Comparison of ENCODE assay signal across 14 mouse cellular contexts in the genomic region with DNA sequence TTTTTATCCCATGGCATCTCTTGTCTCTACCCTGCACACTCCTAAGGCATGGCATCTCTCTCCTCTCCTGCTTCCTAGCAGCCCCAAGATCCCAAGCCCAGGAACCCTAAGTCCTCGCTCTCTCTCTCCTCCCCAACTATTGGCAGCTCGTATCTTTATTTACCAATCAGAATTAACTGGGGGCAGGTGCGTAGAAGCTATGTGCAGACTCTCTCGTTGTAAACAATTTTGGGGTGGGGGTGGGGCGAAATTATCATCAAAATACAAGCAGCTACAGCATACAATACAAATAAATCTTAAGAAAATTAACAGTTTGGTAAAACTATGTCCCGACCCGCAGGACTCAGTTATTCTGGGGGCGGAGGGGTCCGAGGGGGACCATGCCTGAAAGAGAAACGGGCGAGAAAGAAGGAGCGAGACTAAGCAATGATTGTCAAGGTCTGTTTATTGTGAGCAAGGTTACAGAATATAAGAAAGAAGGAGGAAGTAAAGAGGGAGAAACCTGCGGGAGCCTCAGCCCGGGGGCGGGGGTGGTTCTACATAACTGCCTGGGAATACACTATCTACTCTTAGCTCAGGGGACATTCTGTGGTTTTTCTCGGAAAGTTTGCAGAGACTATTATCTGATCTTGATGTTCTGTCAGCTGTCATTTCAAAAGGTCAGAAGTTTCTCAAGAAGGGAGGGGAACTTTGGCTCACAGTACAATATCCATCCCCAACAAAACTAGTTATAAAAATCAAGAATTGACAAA. TPM values are rescaled to one million over a fixed set of nuclear protein-coding genes. Genes with fewer than 3 reads are reported as not detected.
DNase-seq lines count a peak whose midpoint lies in the region; ATAC-seq and TF ChIP-seq lines count a peak whose summit lies in the region.
"Had no signal": no experiment of that assay in that cellular context is flagged by ENCODE, and none has a peak within 500 bp of the region (broad histone marks: within the 10 kb centered on the region; RNA-seq: fewer than 3 reads in every experiment).

No protein-coding gene starts in this region.

- no peak for TF ChIP-seq POLR2A in testis, adult 2 months (IDR thresholded peaks at IDR 0.05; ENCODE audit: control insufficient read depth, low read depth, low read length)
- no peak for TF ChIP-seq POLR2A in small intestine, adult 2 months (IDR thresholded peaks at IDR 0.05; ENCODE audit: low read depth, low read length)

- WGBS in liver, embryonic 12.5 days (ENCODE audit: insufficient replicate concordance): 33% methylated on average over 16 of the region's 16 CpGs
- WGBS in small intestine, adult 2 months: 53% methylated on average over 16 of the region's 16 CpGs

- H3K9ac ChIP-seq in liver, embryonic 12.5 days: peak overlapping the region; percentile 35; the same call in 1 of the 2 replicates
- H3K9ac ChIP-seq: forebrain, embryonic 15.5 days; heart, embryonic 15.5 days; limb, embryonic 12.5 days had no signal

- TF ChIP-seq CTCF in testis, adult 2 months (IDR thresholded peaks at IDR 0.05; ENCODE audit: control insufficient read depth, insufficient read depth, insufficient replicate concordance, low read depth, low read length): no peak
- no peak for TF ChIP-seq CTCF in small intestine, adult 2 months (IDR thresholded peaks at IDR 0.05; ENCODE audit: extremely low read depth, insufficient read length, insufficient replicate concordance, low read depth, low read length)
- TF ChIP-seq CTCF in layer of hippocampus, adult 2 months (conservative IDR thresholded peaks at IDR 0.05): no peak

- ATAC-seq in liver, embryonic 12.5 days: peak; percentile 86
- ATAC-seq: forebrain, embryonic 15.5 days had no signal

- no peaks in the 10 kb centered on the region for H3K27me3 ChIP-seq in testis, adult 2 months (ENCODE audit: control insufficient read depth, insufficient read depth, low read length)
- H3K27me3 ChIP-seq in liver, embryonic 12.5 days (replicated peaks): no peaks in the 10 kb centered on the region
- no peaks in the 10 kb centered on the region for H3K27me3 ChIP-seq in small intestine, adult 2 months (ENCODE audit: control insufficient read depth, insufficient read depth, low read length)
- H3K27me3 ChIP-seq: forebrain, embryonic 15.5 days; heart, embryonic 15.5 days; limb, embryonic 12.5 days had no signal

- peak overlapping the region; percentile 67 for H3K4me2 ChIP-seq in liver, embryonic 12.5 days
- H3K4me2 ChIP-seq: forebrain, embryonic 15.5 days; heart, embryonic 15.5 days; limb, embryonic 12.5 days had no signal

- peaks cover 3% of the 10 kb centered on the region for H3K4me1 ChIP-seq in testis, adult 2 months (ENCODE audit: control insufficient read depth, insufficient read depth, low read length)
- peaks cover 42% of the 10 kb centered on the region for H3K4me1 ChIP-seq in liver, embryonic 12.5 days
- H3K4me1 ChIP-seq in small intestine, adult 2 months (ENCODE audit: control insufficient read depth, insufficient read depth, insufficient read length, low read length): peaks cover 2% of the 10 kb centered on the region; the same call in 1 of the 2 replicates
- H3K4me1 ChIP-seq: forebrain, embryonic 15.5 days; heart, embryonic 15.5 days; limb, embryonic 12.5 days had no signal

- no peak for DNase-seq in testis, postnatal 10 days (ENCODE audit: low spot score)
- DNase-seq in layer of hippocampus, adult 2 months (ENCODE audit: low spot score in 2 of 2): no peak
- DNase-seq in cerebellum, adult 11-12 months: no peak
- DNase-seq in layer of hippocampus, postnatal 10 days (ENCODE audit: low spot score in 2 of 2): no peak
- DNase-seq in adrenal gland, postnatal 25 days: no peak
- DNase-seq: right cerebral cortex, postnatal 25 days had no signal

- H3K27ac ChIP-seq in testis, adult 2 months (ENCODE audit: control insufficient read depth, insufficient read depth, low read depth, low read length): no peak overlapping the region
- H3K27ac ChIP-seq in liver, embryonic 12.5 days: peak overlapping the region; percentile 80
- 0 out of 2 replicates have a peak overlapping the region, but pooled peaks have one; percentile 47 for H3K27ac ChIP-seq in small intestine, adult 2 months (ENCODE audit: insufficient read depth, low read depth, low read length)
- no peak overlapping the region for H3K27ac ChIP-seq in layer of hippocampus, adult 2 months
- H3K27ac ChIP-seq: forebrain, embryonic 15.5 days; heart, embryonic 15.5 days; limb, embryonic 12.5 days had no signal

- peak overlapping the region; percentile 12 for H3K4me3 ChIP-seq in testis, adult 2 months (ENCODE audit: control insufficient read depth, low read depth, low read length)
- peak overlapping the region; percentile 46 for H3K4me3 ChIP-seq in liver, embryonic 12.5 days
- H3K4me3 ChIP-seq in small intestine, adult 2 months (ENCODE audit: low read depth, low read length): no peak overlapping the region
- H3K4me3 ChIP-seq in layer of hippocampus, adult 2 months: no peak overlapping the region
- H3K4me3 ChIP-seq: forebrain, embryonic 15.5 days; heart, embryonic 15.5 days; limb, embryonic 12.5 days had no signal

- no peaks in the 10 kb centered on the region for H3K36me3 ChIP-seq in testis, adult 2 months (ENCODE audit: control insufficient read depth, insufficient read depth, low read length)
- no peaks in the 10 kb centered on the region for H3K36me3 ChIP-seq in liver, embryonic 12.5 days
- H3K36me3 ChIP-seq in small intestine, adult 2 months (ENCODE audit: control insufficient read depth, insufficient read depth, low read length): no peaks in the 10 kb centered on the region
- H3K36me3 ChIP-seq: forebrain, embryonic 15.5 days; heart, embryonic 15.5 days; limb, embryonic 12.5 days had no signal

- H3K9me3 ChIP-seq in liver, embryonic 12.5 days (replicated peaks): no peaks in the 10 kb centered on the region
- H3K9me3 ChIP-seq: forebrain, embryonic 15.5 days; heart, embryonic 15.5 days; limb, embryonic 12.5 days had no signal

RNA-seq across cellular contexts. Expression of a gene that starts 16.0 kb away (rescaled TPM):
- polyA plus RNA-seq in testis, adult 2 months (2012; rRNA removed): 0.96 TPM in 1 of 2 replicates, not detected in the other
- not detected in 2 replicates for polyA plus RNA-seq in liver, embryonic 12.5 days (2016; fragmentation: Nextera tagmentation; extraction: Ambion mirVana)
- polyA plus RNA-seq in small intestine, adult 2 months (2012; rRNA removed): 0.08 TPM in 1 of 2 replicates, not detected in the other
- total RNA-seq in layer of hippocampus, adult 2 months (2021): not detected
- not detected for total RNA-seq in layer of hippocampus, postnatal 10 days (2021)
- not detected in 2 replicates for total RNA-seq in adrenal gland, postnatal 25 days (2021)
- polyA plus RNA-seq: cortical plate, adult 2 months; forebrain, embryonic 15.5 days; kidney, embryonic 16.5 days; limb, embryonic 12.5 days had no signal

RNA-seq across cellular contexts. Expression of a gene that starts 34.7 kb away (rescaled TPM):
- polyA plus RNA-seq in testis, adult 2 months (2012; rRNA removed): 0.16 TPM in 1 of 2 replicates, not detected in the other
- polyA plus RNA-seq in liver, embryonic 12.5 days (2016; fragmentation: Nextera tagmentation; extraction: Ambion mirVana): not detected in 2 replicates
- not detected in 2 replicates for polyA plus RNA-seq in small intestine, adult 2 months (2012; rRNA removed)
- not detected for total RNA-seq in layer of hippocampus, adult 2 months (2021)
- total RNA-seq in layer of hippocampus, postnatal 10 days (2021): not detected
- total RNA-seq in adrenal gland, postnatal 25 days (2021): not detected in 2 replicates
- polyA plus RNA-seq: cortical plate, adult 2 months; forebrain, embryonic 15.5 days; heart, embryonic 15.5 days; kidney, embryonic 16.5 days; limb, embryonic 12.5 days had no signal

RNA-seq across cellular contexts. Expression of a gene that starts 50.0 kb away (rescaled TPM):
- not detected in 2 replicates for polyA plus RNA-seq in testis, adult 2 months (2012; rRNA removed)
- polyA plus RNA-seq in liver, embryonic 12.5 days (2016; fragmentation: Nextera tagmentation; extraction: Ambion mirVana): not detected in 2 replicates
- polyA plus RNA-seq in small intestine, adult 2 months (2012; rRNA removed): not detected in 2 replicates
- total RNA-seq in layer of hippocampus, adult 2 months (2021): not detected
- not detected for total RNA-seq in layer of hippocampus, postnatal 10 days (2021)
- not detected in 2 replicates for total RNA-seq in adrenal gland, postnatal 25 days (2021)
- polyA plus RNA-seq: cortical plate, adult 2 months; kidney, embryonic 16.5 days had no signal

Comparison
In these comparisons a context has a peak if more than half of its experiments do, and no peak if none do; other contexts are left out.
1. H3K27ac ChIP-seq: peak in liver, embryonic 12.5 days (single experiment) and small intestine, adult 2 months (single experiment); none in testis, adult 2 months (single experiment) and layer of hippocampus, adult 2 months (single experiment).
2. H3K4me3 ChIP-seq: peak in testis, adult 2 months (single experiment) and liver, embryonic 12.5 days (single experiment); none in small intestine, adult 2 months (single experiment) and layer of hippocampus, adult 2 months (single experiment).